Mouse (Mus musculus): Measurements from ENCODE around the gene Ppp1r12c.
A peak's percentile ranks its signal among the peaks of the same experiment; 100 is the strongest.

Gene Ppp1r12c

DNA sequence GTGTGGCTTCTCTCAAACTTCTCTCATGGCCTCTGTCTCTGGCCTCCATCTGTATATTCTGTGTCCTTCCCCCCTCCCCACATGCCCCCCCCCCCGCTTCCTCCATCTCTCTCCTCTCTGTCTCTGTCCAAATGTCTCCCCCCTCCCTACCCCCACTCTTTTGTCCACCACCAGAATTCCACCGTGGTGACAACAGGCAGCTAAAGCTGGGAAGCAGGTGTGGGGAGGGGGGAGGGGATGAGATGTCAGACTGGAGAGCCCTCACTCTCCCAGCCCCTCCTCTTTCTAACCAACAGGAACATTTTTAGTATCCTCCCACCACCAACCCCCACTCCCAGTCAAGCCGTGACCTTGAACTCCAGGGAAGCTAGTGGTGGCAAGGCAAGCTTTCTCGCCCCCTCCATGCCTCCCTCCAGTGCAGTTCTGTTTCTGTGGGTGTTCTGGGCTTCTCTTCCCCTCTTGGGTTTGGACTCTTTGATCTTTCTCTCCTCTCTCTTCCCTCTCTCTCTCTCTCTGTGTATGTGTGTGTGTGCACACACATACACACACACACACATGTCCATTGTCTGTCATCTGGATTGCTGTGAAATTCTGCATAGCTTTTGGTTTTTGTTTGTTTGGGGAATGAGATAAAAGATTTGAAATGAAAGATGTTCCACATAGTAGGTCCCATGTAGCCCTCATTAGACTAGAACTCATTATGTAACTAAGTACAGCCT is 15.0 kb upstream of the Ppp1r12c start, which contains the start of gene Tnnt1:
Tnnt1 (minus strand) TSS at position 51 of the 719 bp plus-strand sequence.
- no peak for DNase-seq (ENCODE audit: low spot score in 2 of 2)

DNA sequence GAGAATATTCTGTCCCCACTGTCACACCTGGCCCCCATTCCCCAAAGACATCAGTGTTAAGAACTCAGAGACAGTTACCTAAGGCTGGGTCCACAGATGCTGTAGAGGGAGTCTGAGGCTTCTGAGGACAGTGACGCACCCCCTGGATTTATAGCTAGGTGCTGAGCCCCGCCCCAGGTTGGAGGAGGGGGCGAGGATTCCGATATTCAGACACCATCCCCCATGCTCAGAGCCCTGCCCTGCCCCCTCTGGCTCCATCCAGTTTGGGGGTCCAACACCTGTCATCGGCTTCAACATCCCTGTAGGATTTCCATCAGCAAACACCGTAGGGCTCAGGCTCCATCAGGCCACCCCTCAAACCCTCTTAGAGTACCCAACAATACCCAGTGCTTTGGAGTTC is 14.4 kb upstream of the Ppp1r12c start:
- no peak for DNase-seq (ENCODE audit: low spot score in 2 of 2)

DNA sequence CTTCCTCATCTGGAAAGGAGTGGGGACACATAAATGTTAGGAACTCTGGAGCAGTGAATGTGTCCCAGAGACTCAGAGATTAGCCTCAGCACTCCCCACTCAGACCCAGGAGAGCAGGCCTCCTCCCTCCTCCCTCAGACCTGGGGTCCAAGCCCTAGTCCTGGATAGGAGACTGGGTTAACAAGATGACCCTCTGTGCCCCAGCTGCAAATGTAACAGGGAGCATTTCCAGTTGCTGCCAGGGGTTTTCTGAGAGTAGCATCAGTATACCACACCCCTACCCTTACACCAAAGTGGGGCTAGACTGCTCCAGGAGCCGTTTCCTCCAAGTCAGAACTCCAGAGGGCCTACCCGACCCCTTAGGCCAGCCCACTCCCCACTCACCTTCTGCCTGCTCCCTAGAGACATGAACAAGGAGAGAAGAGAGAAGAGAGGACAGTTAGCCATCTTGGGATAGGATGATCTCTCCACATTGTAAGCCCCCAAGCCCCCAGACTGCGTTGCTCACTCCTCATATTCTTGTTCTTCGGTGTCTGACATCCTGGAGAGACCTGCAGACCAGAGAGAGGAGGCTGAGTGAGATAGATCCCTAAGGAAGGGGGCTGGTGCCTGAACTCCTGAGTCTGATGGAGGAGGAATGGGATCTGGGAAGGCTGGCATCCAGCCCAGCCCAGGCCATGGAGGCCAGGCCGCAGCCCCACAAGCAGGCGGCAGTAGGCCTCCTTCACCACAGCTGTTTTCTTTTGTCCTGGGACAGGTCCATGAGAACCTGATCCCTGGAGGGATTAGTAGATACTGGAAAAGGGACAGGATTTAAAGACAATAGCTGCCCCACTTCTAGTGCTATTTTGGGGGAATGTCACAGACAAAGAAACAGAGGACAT is 12.6 kb upstream of the Ppp1r12c start:
- DNase-seq (ENCODE audit: low spot score in 2 of 2) = no peak

DNA sequence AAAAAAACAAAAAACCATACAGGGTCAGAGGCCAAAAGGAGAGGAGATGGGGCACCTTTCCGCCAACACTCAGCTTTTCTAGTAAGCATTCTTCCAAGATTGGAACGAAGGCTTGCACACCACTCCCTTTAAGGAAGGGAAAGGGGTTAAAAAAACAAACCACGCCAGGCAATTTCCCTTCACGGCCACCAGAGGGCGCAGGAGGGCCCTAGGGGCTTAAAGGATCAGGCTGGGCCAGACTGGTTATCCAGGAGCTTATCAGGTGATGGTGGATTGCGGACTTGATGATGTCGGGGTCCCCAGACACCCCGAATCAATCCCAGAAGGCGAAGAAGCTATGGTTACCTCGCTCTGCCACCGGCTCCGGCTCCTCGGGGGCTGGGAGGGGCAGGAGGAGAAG is 11.8 kb upstream of the Ppp1r12c start:
- DNase-seq (ENCODE audit: low spot score in 2 of 2) = no peak

DNA sequence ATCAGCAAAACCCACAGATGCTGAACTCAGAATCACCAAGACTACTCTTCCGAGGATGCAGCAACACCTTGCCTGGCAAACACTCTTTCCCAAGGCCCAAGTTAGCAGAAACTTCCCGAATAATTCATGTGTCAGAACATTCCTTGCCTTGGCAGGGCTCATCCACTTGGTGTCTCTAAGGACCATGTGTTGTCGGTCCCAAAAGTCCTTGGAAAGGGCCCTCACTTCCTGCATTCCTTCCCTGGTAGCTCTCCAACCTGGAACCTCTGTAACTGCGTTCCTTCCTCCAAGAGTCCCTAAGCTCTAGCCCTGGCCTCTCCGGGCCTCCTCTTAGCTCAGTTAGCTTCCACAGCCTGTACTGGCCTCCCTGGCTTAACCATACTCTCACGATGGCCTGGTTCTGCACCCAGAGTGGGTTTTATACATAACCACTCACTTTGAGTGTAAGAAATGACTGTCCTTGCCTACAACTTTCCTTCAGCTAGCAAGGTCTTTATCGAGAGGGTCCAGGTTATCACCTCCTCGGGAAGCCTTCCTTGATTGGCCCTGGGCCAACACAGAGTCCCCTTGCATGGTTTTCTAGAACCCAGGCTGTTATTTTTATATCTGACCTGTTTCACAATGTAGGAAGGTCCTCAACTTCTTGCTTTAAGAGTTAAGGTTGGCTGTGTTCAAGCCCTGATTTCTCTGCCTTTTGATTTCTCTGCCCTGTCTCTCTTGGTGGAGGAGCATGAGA is 10.2 kb upstream of the Ppp1r12c start:
- no peak for DNase-seq (ENCODE audit: low spot score in 2 of 2)

DNA sequence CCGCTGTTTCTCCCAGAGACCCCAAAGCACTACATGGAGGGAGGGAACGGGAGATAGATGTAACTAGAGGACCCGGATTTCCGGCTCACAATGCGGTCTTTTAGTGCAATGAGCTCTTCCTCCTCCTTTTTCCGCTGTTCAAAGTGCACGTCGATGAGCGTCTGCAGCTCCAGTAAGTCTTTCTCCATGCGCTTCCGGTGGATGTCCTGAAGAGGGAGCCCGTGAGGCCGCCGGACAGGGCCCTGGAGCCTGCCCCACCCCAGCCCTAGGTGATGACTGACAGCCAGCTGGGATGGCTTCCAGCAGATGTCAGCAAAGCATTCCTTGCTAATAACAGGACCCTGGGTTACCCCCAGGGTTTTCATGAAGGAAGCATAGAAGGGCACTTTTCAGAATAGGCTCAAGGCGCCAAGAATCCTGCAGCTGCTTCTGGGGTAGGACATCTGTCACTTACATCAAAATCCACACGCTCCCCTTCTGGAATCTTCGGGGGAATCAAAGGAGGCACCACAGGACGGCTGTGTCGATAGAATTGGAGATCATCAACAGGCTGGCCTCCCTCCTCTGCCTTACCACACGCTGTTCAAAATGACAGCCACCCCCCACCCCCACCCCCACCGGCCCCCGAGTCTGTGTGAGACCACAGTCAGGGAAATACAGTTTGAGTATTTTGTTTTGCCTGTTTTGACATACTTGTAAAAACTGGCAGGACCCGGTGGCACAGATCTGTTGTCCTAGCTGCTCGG is 8.6 kb upstream of the Ppp1r12c start:
- DNase-seq (ENCODE audit: low spot score in 2 of 2) = no peak

DNA sequence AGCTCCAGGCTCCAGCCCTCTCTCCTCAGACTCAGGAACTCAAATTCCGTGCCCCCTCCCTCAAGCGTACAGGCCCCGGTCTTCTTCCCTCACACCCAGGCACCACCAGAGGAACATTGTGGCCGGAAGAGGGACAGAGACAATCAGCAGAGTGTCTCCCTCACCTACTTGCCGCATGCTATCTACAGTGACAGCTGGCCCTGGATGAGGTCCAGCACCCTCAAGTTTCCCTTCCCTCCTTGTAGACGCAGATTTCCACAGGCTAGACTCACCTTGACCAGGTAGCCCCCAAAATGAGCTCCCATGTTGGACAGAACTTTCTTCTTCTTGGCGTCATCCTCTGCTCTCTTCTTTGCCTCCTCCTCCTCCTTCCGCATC is 7.2 kb upstream of the Ppp1r12c start:
- no peak for DNase-seq (ENCODE audit: low spot score in 2 of 2)

DNA sequence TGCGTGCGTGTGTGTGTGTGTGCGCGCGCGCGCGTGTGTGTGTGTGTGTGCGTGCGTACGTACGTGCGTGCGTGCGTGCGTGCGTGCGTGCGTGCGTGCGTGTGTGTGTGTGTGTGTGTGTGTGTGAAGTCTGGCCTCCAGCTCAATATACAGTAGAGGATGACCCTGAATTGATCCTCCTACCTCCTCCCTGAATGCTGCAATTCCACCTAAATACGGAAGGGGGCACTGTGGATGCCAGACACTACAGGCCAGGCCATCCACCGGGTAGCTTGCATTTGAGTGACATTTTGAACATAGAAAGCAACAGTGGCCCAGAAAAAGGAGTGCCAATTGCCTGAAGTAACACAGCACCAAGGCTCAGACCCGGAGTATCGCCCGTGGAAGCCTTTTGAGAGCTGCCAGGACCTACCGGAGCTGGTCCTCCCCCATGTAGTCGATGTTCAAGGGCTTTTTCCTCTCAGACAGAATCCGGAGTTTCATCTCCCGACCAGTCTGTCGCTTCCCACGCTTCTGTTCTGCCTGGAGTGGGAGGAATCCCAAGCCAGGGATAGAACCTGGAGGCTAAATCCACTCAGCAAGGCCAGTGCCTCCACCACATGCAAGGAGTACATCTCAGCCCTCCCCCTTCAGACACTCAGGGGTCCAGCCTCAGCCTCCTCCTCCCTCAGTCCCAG is 6.7 kb upstream of the Ppp1r12c start:
- no peak for DNase-seq (ENCODE audit: low spot score in 2 of 2)

DNA sequence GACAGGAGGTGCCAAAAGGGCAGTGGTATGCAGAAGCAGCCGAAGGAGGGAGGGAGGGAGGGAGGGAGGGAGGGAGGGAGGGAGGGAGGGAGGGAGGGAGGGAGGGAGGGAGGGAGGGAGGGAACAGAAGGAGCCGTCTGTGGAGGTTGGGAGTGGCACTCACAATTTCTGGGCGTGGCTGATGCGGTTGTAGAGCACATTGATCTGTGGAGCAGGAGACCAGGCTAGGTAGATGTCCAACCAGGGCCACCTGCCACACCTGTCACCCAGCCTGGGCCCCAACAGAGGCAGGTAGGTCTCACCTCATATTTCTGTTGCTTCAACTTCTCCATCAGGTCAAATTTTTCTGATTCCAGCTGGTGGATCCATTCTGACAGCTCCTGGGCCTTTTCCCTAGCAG is 5.7 kb upstream of the Ppp1r12c start:
- DNase-seq (ENCODE audit: low spot score in 2 of 2) = no peak

GRCm38 (mm10) chr7:4504646-4505435 is 3.4 kb upstream of the Ppp1r12c start:
- no peak for DNase-seq (ENCODE audit: low spot score in 2 of 2)

GRCm38 (mm10) chr7:4503858-4504257 is 2.4 kb upstream of the Ppp1r12c start:
- DNase-seq (ENCODE audit: low spot score in 2 of 2) = no peak

GRCm38 (mm10) chr7:4503100-4503499 is 1.6 kb upstream of the Ppp1r12c start:
- DNase-seq (ENCODE audit: low spot score in 2 of 2) = no peak

- DNase-seq (ENCODE audit: low spot score in 2 of 2) = peak in 1 of 2 experiments; percentile 36
Measured at GRCm38 (mm10) chr7:4502421-4503090, 1.1 kb upstream of the Ppp1r12c start.

- DNase-seq (ENCODE audit: low spot score in 2 of 2) = peak in 1 of 2 experiments; percentile 36
Measured at GRCm38 (mm10) chr7:4500892-4501471, 498 bp downstream of the Ppp1r12c start.

GRCm38 (mm10) chr7:4499034-4499433 is 2.4 kb downstream of the Ppp1r12c start:
- no peak for DNase-seq (ENCODE audit: low spot score in 2 of 2)

GRCm38 (mm10) chr7:4498251-4498650 is 3.2 kb downstream of the Ppp1r12c start:
- DNase-seq (ENCODE audit: low spot score in 2 of 2) = no peak

DNA sequence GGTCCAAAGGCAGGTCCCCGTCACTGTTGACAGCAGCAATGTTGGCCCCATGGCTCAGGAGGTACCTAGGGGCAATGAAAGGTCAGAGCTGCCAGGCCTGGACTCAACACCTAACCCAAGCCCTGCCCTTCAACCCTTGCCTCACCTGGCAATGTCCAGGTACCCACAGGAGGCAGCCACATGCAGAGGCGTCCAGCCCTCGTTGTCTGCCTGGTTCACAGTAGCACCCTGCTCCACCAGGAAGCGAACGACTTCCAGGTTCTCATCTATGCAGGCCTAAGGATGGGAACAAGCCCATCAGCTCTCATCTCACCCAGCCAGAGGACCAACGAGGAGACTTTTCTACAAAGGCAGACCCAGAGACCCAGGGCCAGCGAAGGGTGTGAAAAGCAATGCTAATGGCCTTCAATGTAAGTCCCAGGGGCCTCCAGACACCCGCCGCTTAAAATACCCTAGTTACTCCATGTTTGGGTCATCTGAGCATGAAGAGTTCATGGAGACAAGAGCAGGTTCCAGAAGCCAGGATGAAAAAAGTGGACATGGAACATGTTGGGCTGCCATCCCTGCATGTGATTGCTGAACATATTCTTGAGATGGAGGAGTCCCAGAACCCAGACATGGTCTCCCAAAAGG is 4.1 kb downstream of the Ppp1r12c start:
- DNase-seq (ENCODE audit: low spot score in 2 of 2) = no peak

DNA sequence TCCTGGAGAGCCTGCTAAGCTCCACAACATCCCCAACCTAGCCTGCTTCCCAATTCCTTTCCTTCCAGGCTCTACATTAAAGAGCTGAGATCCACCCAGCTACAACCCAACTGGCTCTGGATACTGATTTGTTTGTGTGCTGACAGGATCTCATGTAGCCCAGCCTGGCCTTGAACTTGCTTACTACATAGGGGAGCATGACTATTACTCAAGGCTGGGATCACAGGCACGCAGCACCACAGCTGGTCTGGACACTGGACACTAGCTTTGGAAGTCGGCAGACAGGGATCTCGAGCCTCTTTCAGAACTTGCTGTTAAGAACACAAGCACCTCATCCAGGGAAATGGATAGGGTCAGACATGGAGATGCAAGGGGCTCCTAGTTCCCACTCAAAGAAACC is 5.0 kb downstream of the Ppp1r12c start:
- no peak for DNase-seq (ENCODE audit: low spot score in 2 of 2)

DNA sequence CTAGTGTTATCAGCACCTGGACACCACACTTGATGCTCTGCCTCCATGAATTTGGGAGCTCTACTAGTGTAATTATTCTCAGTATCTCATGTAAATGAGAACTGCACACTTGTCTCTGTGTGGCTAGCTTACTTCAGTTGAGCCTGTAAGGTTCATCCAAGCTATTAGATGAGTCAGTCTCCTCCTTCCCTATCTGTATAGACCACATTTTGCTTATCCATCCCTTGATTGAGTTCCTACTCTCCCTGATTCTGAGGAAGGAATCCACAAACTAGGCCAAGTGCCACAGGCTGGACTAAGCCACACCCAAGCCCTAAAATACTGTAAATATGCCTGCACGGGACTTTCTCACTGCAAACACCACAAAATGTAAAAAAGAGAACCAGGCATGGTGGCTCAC is 7.5 kb downstream of the Ppp1r12c start:
- DNase-seq (ENCODE audit: low spot score in 2 of 2) = no peak

All from frontal cortex, postnatal 25 days (tissue).